Mouse (Mus musculus) heart, embryonic 11.5 days (tissue): ENCODE data around the gene Meis2. TPM values are rescaled to one million over a fixed set of nuclear protein-coding genes. Genes with fewer than 3 reads are reported as not detected.

Experiments
- ATAC-seq: fragments of 200-750 bp; cut with Nextera tagmentation; replicated peaks from 2 replicates; pipeline ENCODE4 v1.8.0; 2017; ENCODE audit warnings: moderate library complexity; ENCODE audit not compliant: insufficient number of reproducible peaks, low FRiP score, low TSS enrichment
- H3K27ac ChIP-seq: fragments of 300-500 bp; sonication (generic); 2 replicates; pipeline ENCODE4 v1.5.1; 2014; ENCODE audit warnings: mild to moderate bottlenecking, low read depth, low read length
- H3K27me3 ChIP-seq: fragments of 300-500 bp; sonication (generic); 2 replicates; pipeline ENCODE4 v1.6.1; 2014; ENCODE audit warnings: mild to moderate bottlenecking, low read length, mixed read lengths; ENCODE audit not compliant: control insufficient read depth, insufficient read depth
- H3K36me3 ChIP-seq: fragments of 300-500 bp; sonication (generic); 2 replicates; pipeline ENCODE4 v1.6.1; 2014; ENCODE audit warnings: mild to moderate bottlenecking, low read length, moderate library complexity, mixed read lengths; ENCODE audit not compliant: control insufficient read depth, insufficient read depth
- H3K4me1 ChIP-seq: fragments of 300-500 bp; sonication (generic); 2 replicates; pipeline ENCODE4 v1.6.1; 2014; ENCODE audit warnings: low read length; ENCODE audit not compliant: control insufficient read depth, insufficient read depth
- H3K4me2 ChIP-seq: fragments of 300-500 bp; sonication (generic); 2 replicates; pipeline ENCODE4 v1.6.1; 2014; ENCODE audit warnings: mild to moderate bottlenecking, moderate library complexity
- H3K4me3 ChIP-seq: fragments of 300-500 bp; sonication (generic); 2 replicates; pipeline ENCODE4 v1.5.1; 2014; ENCODE audit warnings: low read depth, low read length
- H3K9ac ChIP-seq: fragments of 300-500 bp; sonication (generic); 2 replicates; pipeline ENCODE4 v1.6.1; 2014; ENCODE audit warnings: mild to moderate bottlenecking, low read depth, low read length, moderate library complexity
- H3K9me3 ChIP-seq: fragments of 300-500 bp; sonication (generic); replicated peaks from 2 replicates; pipeline ENCODE4 v1.6.1; 2016; ENCODE audit warnings: low read length; ENCODE audit not compliant: control insufficient read depth
- WGBS: fragments of 180-500 bp; shearing (Covaris S2); extraction: QIAGEN DNeasy Blood & Tissue Kit; methylation state at CpG from one replicate; pipeline ENCODE4 v1.1.7; 2014; ENCODE audit not compliant: insufficient replicate concordance; 5-methylcytosine and 5-hydroxymethylcytosine counted together
- polyA plus RNA-seq: library from polyadenylated mRNA; unstranded; fragments of >200 nt; fragmentation: Nextera tagmentation; extraction: Ambion mirVana; gene quantifications from 2 replicates; pipeline ENCODE4 v1.2.1, GENCODE M21; 2014

The Meis2 gene
- polyA plus RNA-seq, 1 experiment from 2014 or later = 59.8 TPM

DNA sequence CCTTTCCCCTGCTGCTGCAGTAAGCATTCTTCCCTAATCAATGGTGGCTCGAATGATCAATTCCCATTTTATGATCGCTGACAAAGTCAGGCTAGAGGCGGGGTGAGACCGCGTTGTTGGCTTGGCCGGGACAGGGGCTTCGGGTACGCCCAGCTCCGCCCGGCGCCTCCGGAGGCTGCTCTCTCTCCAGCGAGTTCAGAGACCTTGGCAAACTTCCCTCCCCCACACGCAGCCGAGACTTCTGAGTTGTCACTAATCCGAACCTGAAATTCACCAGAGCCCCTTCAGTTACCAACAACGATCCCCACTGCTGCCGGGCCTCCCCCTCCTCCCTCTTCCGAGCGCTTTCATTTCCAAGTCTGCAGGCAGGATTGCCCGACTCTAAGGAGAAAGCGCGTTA, 10.3 kb upstream of the Meis2 start:
- peak; percentile 72 for ATAC-seq
- Histone ChIP-seq H3K4me3 (peak overlapping the region; percentile 51), H3K4me1 (peaks cover 9% of the 10 kb centered on the region; the same call in 1 of the 2 replicates), H3K9ac (peak overlapping the region; percentile 57; the same call in 1 of the 2 replicates), H3K9me3 (no peaks in the 10 kb centered on the region), H3K27ac (peak overlapping the region; percentile 59), H3K27me3 (no peaks in the 10 kb centered on the region), H3K4me2 (peak overlapping the region; percentile 86), H3K36me3 (no peaks in the 10 kb centered on the region)
- under 1% methylated on average over 23 of the region's 23 CpGs for WGBS

DNA sequence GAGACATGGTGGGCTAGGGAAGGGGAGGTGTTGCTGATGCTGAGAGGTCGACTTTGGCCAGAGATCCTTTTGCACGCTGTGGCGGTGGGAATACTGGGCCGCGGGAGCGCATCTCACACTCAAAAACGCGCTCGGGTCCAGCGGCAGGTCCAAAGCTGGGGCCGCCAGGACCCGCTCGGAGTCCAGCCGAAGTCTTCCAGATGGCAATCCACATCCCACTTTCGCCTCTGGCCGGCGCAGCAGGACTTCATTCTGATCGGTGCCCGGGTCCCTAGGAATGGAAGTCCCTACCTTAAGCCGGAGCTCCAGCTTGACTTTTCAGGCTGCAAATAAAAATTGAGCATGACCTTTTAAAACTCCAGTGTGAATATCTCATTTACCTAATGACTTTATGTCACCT, 9.8 kb upstream of the Meis2 start:
- H3K27ac ChIP-seq = peak overlapping the region; percentile 59
- H3K9ac ChIP-seq = peak overlapping the region; percentile 57; the same call in 1 of the 2 replicates
- peak overlapping the region; percentile 86 for H3K4me2 ChIP-seq
- 1% methylated on average over 20 of the region's 20 CpGs for WGBS
- no peaks in the 10 kb centered on the region for H3K36me3 ChIP-seq
- peak overlapping the region; percentile 51 for H3K4me3 ChIP-seq
- no peaks in the 10 kb centered on the region for H3K9me3 ChIP-seq
- H3K4me1 ChIP-seq = peaks cover 9% of the 10 kb centered on the region; the same call in 1 of the 2 replicates
- peak; percentile 45; the same call in 1 of the 2 replicates for ATAC-seq
- H3K27me3 ChIP-seq = no peaks in the 10 kb centered on the region

DNA sequence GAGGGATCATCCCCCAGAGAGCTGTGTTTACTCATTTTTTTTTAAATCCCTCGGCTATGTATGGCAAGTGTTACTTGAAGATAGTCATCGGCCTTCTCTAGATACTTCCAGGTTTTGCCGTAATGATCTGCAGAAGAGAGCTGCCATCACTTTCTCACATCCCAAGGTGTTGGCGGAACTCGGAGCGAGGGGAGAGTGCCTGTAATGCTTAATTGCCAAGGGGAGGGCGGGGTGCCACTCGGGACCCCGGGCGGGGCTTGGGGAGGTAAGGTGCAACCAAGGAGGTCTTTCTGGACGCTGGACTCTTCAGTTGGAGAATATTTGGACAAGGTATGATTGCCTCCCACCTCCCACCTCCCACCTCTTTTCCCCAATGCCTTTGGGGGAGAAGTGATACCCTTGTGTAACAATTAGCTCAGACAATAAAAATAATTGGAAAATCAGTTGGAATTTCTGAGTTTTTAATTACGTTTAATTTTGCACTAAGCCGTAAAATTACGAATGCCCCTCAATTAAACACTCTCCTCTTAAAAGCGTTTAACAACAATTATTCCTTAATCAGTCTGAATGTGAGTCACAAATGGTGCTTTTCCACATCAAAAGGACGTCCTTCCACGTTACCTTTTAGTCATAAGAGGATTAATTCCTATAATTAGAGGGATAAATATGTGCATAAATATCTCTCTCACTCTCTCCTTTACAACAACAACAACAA, 9.2 kb upstream of the Meis2 start:
- Histone ChIP-seq H3K27me3 (no peaks in the 10 kb centered on the region), H3K27ac (peak overlapping the region; percentile 59; the same call in 1 of the 2 replicates)

DNA sequence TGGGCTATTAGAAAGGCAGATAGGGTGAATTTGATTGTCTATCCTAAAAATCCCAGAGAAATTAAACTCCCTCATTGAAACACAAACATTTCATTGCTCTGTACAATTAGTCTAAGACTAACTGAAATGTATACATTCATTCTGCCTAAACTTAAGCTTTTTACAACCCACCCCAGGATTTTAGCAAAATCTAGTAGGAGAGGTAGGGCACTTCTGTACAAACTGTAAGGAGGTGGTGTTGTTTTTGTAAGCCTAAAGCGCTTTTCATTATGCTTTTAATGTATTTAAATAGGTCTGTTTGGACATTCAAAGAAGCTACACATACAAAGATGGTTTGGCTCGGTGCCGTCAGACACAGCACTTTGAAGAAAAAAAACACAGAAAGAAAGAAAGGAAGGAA, 8.4 kb upstream of the Meis2 start:
- H3K36me3 ChIP-seq = no peaks in the 10 kb centered on the region
- no peak overlapping the region for H3K9ac ChIP-seq
- ATAC-seq = no peak
- H3K27me3 ChIP-seq = no peaks in the 10 kb centered on the region
- H3K4me3 ChIP-seq = no peak overlapping the region
- WGBS = 27% methylated on average over 3 of the region's 3 CpGs
- H3K9me3 ChIP-seq = no peaks in the 10 kb centered on the region
- H3K27ac ChIP-seq = no peak overlapping the region
- no peak overlapping the region for H3K4me2 ChIP-seq
- H3K4me1 ChIP-seq = peaks cover 13% of the 10 kb centered on the region; the same call in 1 of the 2 replicates

More for the DNA sequence above, 9.2 kb upstream of the Meis2 start:
- WGBS = 13% methylated on average over 17 of the region's 17 CpGs
- no peak for ATAC-seq
- H3K9me3 ChIP-seq = no peaks in the 10 kb centered on the region
- no peaks in the 10 kb centered on the region for H3K36me3 ChIP-seq
- H3K9ac ChIP-seq = peak overlapping the region; percentile 57; the same call in 1 of the 2 replicates
- peak overlapping the region; percentile 86 for H3K4me2 ChIP-seq
- H3K4me1 ChIP-seq = peaks cover 9% of the 10 kb centered on the region; the same call in 1 of the 2 replicates
- H3K4me3 ChIP-seq = peak overlapping the region; percentile 51

DNA sequence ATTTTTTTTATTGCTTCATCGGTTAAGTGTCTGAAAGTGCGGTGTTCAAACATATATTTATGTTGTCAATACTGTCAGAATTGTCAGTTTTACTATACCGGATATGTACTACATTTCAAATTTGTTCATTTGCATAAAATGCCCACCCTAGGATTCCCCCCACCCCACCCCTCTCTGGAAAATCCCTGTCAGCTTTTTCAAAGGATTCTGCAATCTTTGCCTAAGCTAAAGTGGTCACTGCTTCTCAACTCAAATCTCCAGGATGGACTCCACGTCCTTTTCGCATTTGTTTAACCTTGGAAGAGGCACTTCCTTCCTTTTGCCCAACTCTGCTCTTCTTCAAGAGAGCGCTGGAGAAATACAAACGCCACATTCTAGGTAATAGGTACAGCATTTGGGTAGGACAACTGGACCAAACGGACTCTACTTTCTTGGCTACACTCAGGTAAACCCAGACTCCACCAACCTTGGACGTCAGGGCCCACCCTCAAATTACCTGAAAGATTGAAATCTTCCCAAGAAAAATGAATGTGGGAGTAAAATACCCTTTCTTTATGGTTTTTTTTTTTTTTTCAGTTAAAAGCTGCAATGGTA, 7.8 kb upstream of the Meis2 start:
- Histone ChIP-seq H3K27ac (no peak overlapping the region), H3K27me3 (no peaks in the 10 kb centered on the region), H3K9ac (no peak overlapping the region), H3K9me3 (no peaks in the 10 kb centered on the region), H3K4me1 (peaks cover 13% of the 10 kb centered on the region; the same call in 1 of the 2 replicates), H3K4me3 (no peak overlapping the region), H3K36me3 (no peaks in the 10 kb centered on the region), H3K4me2 (no peak overlapping the region)
- ATAC-seq = no peak
- 37% methylated on average over 9 of the region's 9 CpGs for WGBS

DNA sequence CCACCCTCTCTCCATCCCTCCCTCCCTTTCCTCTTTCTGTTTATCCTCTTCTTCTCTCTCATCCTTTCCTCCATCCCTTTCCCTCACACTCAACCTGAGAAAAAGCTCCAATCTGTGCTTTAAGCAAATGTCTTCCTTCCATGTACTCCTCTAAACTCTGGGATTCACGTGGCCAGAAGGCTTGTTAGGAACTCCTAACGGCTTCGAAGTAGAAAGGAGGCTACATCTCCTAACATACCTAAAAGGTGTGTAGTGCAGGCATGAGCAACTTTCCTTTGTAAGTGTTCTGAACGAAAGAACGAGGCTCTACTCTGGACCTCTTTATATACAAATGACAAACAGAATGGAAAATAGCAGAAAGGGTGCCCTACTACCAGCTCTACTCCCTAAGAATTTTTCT, 7.1 kb upstream of the Meis2 start:
- Histone ChIP-seq H3K27ac (peak overlapping the region; percentile 35; the same call in 1 of the 2 replicates), H3K9me3 (no peaks in the 10 kb centered on the region), H3K27me3 (no peaks in the 10 kb centered on the region), H3K9ac (no peak overlapping the region), H3K4me2 (peak overlapping the region; percentile 91), H3K4me3 (peak overlapping the region; percentile 63), H3K36me3 (no peaks in the 10 kb centered on the region), H3K4me1 (peaks cover 13% of the 10 kb centered on the region; the same call in 1 of the 2 replicates)
- 14% methylated on average over 5 of the region's 5 CpGs for WGBS
- no peak for ATAC-seq

DNA sequence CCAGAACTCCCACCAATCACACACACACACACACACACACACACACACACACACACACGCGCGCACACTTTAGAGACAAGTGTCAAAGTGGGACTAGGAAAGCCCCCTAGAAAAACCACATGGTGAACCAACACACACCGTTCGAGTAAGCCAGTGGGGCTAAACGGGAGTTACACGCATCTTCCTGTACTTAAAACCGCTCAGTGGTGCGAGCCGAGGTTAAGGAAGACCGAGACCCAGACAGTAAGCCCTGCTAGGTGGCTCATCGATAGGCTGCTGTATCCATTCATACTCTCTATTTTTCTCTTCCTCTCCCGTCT, 6.6 kb upstream of the Meis2 start:
- no peak for ATAC-seq
- peak overlapping the region; percentile 63 for H3K4me3 ChIP-seq
- H3K27me3 ChIP-seq = no peaks in the 10 kb centered on the region
- H3K9me3 ChIP-seq = no peaks in the 10 kb centered on the region
- peak overlapping the region; percentile 91 for H3K4me2 ChIP-seq
- WGBS = 2% methylated on average over 13 of the region's 13 CpGs
- peaks cover 13% of the 10 kb centered on the region; the same call in 1 of the 2 replicates for H3K4me1 ChIP-seq
- H3K36me3 ChIP-seq = no peaks in the 10 kb centered on the region
- H3K27ac ChIP-seq = peak overlapping the region; percentile 35; the same call in 1 of the 2 replicates
- peak overlapping the region; percentile 71 for H3K9ac ChIP-seq

DNA sequence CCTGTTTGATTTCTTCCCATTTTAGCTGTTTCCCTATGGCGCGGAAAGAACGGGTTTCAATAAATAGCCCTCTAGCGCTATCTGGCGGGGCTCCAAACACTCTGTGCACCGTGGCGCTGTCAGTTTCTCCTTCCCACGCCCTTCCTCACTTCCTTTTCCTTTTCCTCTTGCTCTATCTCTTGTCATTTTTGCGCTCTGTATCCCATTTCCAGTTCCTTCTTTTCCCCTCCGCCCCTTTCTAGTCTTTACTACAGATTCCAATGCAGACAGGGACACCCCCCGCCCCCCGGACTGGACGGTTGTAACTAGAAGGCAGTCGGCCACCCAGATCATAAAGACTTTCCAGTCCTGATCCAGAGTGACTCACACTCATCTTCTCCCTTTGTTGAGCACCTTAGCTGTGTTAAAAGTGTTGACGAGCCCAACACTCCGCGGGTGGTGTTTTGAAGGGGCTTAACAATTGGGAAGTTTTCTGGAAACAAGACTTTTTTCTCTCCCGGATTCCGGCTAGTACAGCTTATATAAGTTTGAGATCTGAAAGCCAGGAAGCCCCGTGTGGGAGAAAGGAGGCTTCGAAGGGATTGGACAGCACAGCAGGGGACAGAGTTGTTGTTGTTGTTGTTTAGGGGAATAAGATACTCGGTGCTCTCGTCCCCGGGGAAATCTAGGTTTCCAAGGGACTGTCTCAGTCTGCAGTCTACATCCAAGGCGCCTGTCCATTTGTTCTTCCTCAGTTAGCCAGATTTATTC, 6.1 kb upstream of the Meis2 start:
- 3% methylated on average over 25 of the region's 25 CpGs for WGBS

More for the DNA sequence above, 6.1 kb upstream of the Meis2 start:
- Histone ChIP-seq H3K36me3 (no peaks in the 10 kb centered on the region), H3K9me3 (no peaks in the 10 kb centered on the region), H3K4me2 (peak overlapping the region; percentile 91), H3K4me1 (peaks cover 13% of the 10 kb centered on the region; the same call in 1 of the 2 replicates), H3K4me3 (peak overlapping the region; percentile 63), H3K27me3 (no peaks in the 10 kb centered on the region), H3K27ac (peak overlapping the region; percentile 7; the same call in 1 of the 2 replicates), H3K9ac (peak overlapping the region; percentile 71)
- ATAC-seq = no peak
